Mouse (Mus musculus): ENCODE measurements around the gene Cnot3. TPM values are rescaled to one million over a fixed set of nuclear protein-coding genes. Genes with fewer than 3 reads are reported as not detected.
"Not testable (repeated sequence)": the region's sequence is repeated elsewhere in the genome, so short reads cannot be mapped to it uniquely, and the experiment has no call there.

Cnot3 gene
- polyA plus RNA-seq, 1 experiment from 2014 or later: 51.4 TPM

DNA sequence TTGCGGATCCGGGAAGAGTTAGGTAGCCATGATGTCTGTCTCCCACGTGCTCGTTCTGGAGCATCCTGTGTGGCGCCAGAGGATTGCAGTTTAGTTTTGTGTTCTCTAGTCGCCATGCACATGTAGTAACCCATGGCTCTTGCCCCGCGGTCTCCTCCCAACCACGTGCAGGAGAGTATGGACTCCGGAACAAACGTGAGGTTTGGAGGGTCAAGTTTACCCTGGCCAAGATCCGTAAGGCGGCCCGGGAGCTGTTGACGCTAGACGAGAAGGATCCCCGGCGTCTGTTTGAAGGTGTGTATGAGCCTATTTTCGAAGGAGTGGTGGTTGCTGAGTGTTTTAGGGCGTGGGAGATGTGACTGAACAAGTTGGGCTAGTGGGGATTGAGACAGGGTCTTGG is 59.4 kb downstream of the Cnot3 start:
- under 1% methylated on average over 20 of the region's 20 CpGs for WGBS
- H3K27me3 ChIP-seq: no peaks in the 10 kb centered on the region
- peak overlapping the region; percentile 93 for H3K27ac ChIP-seq
- peaks cover 24% of the 10 kb centered on the region for H3K4me1 ChIP-seq
- peak; percentile 10; the same call in 1 of the 2 replicates for ATAC-seq (ENCODE audit: borderline replicate concordance, extremely low read depth, low FRiP score, low TSS enrichment)
- peak overlapping the region; percentile 82 for H3K4me2 ChIP-seq
- H3K9me3 ChIP-seq: no peaks in the 10 kb centered on the region
- H3K4me3 ChIP-seq: peak overlapping the region; percentile 69
- H3K9ac ChIP-seq: peak overlapping the region; percentile 79
- H3K36me3 ChIP-seq: peaks cover 41% of the 10 kb centered on the region

DNA sequence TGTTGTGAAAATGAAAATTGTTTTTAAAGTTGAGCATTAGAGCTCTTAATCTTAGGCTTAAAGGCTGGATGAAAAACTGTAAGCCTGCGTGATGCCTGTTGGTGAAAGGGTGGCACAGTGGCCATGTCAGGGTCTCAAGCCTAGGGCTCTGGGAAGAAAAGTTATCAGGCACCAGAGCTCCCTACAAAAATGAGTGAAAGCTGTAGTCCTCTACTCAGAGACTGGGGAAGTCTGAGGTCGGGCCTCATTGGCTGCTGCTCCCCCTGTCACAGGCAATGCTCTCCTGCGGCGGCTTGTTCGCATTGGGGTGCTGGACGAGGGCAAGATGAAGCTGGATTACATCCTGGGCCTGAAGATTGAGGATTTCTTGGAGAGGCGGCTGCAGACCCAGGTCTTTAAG is 60.4 kb downstream of the Cnot3 start:
- Histone ChIP-seq H3K4me3 (peak overlapping the region; percentile 69), H3K27ac (peak overlapping the region; percentile 93; the same call in 1 of the 2 replicates)
- ATAC-seq (ENCODE audit: borderline replicate concordance, extremely low read depth, low FRiP score, low TSS enrichment): not testable (repeated sequence)

DNA sequence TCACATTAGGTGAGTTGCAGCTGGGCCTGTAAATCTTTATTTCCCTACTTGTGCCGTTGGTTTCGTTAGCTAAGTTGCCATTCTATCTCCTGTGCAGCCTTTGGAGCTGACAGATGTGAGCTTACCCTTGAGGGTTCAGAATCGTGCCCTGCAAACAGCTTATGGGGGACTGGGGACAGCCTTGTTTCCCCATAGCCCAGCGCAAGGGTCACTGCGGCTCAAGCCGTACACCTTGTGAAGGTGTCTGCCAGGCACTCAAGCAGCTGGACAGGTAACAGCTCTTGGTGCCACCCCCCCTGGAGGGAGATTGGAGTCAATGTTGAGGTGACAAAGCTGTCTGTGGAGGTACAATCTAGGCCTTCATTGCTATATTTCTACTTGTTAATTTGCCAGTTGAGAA is 60.8 kb downstream of the Cnot3 start:
- H3K4me3 ChIP-seq: peak overlapping the region; percentile 69
- no peak for ATAC-seq (ENCODE audit: borderline replicate concordance, extremely low read depth, low FRiP score, low TSS enrichment)
- peaks cover 24% of the 10 kb centered on the region for H3K4me1 ChIP-seq
- H3K4me2 ChIP-seq: peak overlapping the region; percentile 82
- H3K9ac ChIP-seq: peak overlapping the region; percentile 79
- no peaks in the 10 kb centered on the region for H3K27me3 ChIP-seq
- H3K27ac ChIP-seq: no peak overlapping the region
- peaks cover 32% of the 10 kb centered on the region for H3K36me3 ChIP-seq
- H3K9me3 ChIP-seq: no peaks in the 10 kb centered on the region
- 20% methylated on average over 6 of the region's 6 CpGs for WGBS

More for the DNA sequence above, 60.4 kb downstream of the Cnot3 start:
- Histone ChIP-seq H3K4me1 (peaks cover 24% of the 10 kb centered on the region), H3K4me2 (peak overlapping the region; percentile 82), H3K9ac (peak overlapping the region; percentile 79), H3K36me3 (peaks cover 32% of the 10 kb centered on the region)
- not testable (repeated sequence) for H3K9me3 ChIP-seq, H3K27me3 ChIP-seq
- 2% methylated on average over 7 of the region's 7 CpGs for WGBS

DNA sequence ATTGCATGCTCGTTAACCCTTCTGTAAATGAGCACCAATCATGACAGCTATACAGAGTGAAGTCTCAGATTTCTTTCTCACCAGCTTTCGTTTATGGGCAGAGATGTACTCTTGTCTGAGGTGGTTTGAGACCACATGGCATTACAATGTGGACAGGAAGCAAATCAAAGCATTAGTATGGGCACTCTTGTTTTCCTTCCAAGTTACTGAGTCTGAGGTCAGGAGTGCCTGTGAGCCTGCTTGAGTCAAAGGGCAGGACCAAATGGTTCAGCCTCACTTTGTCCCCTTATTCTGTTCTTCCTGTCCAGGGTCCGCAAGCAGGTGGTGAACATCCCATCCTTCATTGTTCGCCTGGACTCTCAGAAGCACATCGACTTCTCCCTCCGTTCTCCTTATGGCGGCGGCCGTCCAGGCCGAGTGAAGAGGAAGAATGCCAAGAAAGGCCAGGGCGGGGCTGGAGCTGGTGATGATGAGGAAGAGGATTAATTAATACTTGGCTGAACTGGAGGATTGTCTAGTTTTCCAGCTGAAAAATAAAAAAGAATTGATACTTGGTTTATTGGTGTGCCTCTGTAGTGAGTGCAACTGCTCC is 61.4 kb downstream of the Cnot3 start:
- H3K9ac ChIP-seq: no peak overlapping the region; the same call in 1 of the 2 replicates
- 43% methylated on average over 11 of the region's 11 CpGs for WGBS
- peak overlapping the region; percentile 82 for H3K4me2 ChIP-seq
- H3K27me3 ChIP-seq: no peaks in the 10 kb centered on the region
- no peaks in the 10 kb centered on the region for H3K9me3 ChIP-seq
- no peak for ATAC-seq (ENCODE audit: borderline replicate concordance, extremely low read depth, low FRiP score, low TSS enrichment)
- H3K4me1 ChIP-seq: peaks cover 24% of the 10 kb centered on the region
- no peak overlapping the region for H3K27ac ChIP-seq
- peak overlapping the region; percentile 69 for H3K4me3 ChIP-seq
- H3K36me3 ChIP-seq: peaks cover 26% of the 10 kb centered on the region

DNA sequence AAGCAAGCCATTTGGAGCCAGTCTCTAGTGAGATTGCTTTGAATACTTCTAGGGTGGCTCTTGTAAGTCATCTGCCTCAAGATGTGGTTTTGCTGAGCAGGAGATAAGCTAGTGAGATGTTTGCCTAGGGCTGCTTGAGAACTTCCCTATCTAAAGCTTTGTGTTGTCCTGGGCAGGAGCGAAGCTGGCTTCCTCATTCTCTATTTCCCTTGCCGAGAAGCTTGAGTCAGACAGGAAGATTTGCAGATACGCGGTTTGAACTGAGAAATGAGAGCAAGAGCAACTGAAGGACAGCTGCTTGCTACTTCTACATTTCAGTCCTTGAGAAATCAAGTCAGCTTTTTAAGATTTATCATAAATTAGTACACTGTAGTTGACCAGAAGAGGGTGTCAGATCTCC is 62.0 kb downstream of the Cnot3 start:
- Histone ChIP-seq H3K4me3 (no peak overlapping the region), H3K9ac (no peak overlapping the region; the same call in 1 of the 2 replicates), H3K4me2 (no peak overlapping the region), H3K9me3 (no peaks in the 10 kb centered on the region), H3K36me3 (peaks cover 23% of the 10 kb centered on the region), H3K27me3 (no peaks in the 10 kb centered on the region), H3K27ac (0 out of 2 replicates have a peak overlapping the region, but pooled peaks have one; percentile 23), H3K4me1 (peaks cover 24% of the 10 kb centered on the region)
- WGBS: 52% methylated on average over 4 of the region's 4 CpGs
- ATAC-seq (ENCODE audit: borderline replicate concordance, extremely low read depth, low FRiP score, low TSS enrichment): no peak

DNA sequence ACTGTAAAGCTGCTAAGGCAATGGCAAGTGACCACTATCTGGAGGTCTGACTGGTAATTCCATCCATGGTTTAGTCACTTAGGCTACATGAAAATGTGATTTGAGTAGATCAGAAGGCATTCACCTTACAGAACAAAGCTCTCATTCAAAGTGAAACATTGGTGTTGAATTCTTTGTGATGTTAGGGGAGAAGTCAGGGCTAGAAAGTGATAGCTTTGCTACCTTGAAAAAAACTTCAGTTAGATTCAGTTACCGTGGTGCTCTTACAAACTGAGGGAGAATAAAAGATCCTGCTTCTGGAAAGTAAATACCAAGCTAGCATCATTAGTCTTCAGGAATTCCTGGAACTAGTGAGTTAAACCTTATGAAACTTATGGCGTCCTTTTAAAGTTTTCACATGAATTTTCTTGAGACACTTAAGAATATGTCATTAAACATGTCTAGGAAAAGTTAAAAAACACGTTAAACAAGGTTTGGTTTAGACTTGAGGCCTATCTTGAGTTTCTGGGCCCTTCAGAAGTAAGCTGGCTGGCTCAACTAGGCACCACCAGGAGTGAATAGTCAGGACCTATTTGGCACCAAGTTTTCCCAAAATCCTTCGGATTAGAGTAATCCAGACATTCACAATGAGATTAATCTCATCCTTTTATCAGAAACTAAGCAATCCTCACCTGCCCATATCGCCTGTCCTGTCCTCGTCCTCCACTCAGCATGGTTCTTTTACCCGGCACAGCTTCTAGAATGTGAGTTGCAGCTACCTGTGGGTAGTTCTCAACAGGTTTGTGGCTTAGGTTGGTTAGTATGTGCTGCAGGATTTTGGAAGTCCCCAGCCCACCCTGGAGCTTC is 62.7 kb downstream of the Cnot3 start:
- WGBS: 38% methylated on average over 7 of the region's 7 CpGs

DNA sequence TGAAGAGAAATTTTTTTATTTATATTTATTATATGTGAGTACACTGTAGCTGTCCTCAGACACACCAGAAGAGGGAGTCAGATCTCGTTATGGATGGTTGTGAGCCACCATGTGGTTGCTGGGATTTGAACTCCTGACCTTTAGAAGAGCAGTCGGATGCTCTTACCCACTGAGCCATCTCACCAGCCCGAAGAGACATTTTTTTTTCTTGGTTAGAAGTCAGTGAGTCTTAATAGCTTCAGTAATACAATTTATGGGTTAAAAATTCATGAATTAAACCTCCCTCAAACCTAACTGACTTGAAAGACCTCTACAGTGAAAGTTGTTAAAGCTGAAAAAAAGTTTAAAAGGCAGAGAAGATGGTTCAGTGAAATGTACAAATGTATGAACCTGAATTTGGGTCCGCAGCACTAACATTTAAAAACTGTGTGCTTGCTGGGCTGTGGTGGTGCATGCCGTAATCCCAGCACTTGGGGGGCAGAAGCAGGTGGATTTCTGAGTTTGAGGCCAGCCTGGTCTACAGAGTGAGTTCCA is 63.4 kb downstream of the Cnot3 start:
- ATAC-seq (ENCODE audit: borderline replicate concordance, extremely low read depth, low FRiP score, low TSS enrichment); H3K27ac ChIP-seq; H3K4me3 ChIP-seq; H3K9me3 ChIP-seq; H3K4me2 ChIP-seq; H3K27me3 ChIP-seq; H3K9ac ChIP-seq: not testable (repeated sequence)
- 32% methylated on average over 5 of the region's 5 CpGs for WGBS
- peaks cover 19% of the 10 kb centered on the region for H3K4me1 ChIP-seq
- H3K36me3 ChIP-seq: peaks cover 23% of the 10 kb centered on the region

More for the DNA sequence above, 62.7 kb downstream of the Cnot3 start:
- Histone ChIP-seq H3K9me3 (no peaks in the 10 kb centered on the region), H3K36me3 (peaks cover 23% of the 10 kb centered on the region), H3K4me2 (no peak overlapping the region), H3K4me1 (peaks cover 24% of the 10 kb centered on the region), H3K9ac (no peak overlapping the region), H3K27me3 (no peaks in the 10 kb centered on the region), H3K4me3 (no peak overlapping the region), H3K27ac (no peak overlapping the region)
- no peak for ATAC-seq (ENCODE audit: borderline replicate concordance, extremely low read depth, low FRiP score, low TSS enrichment)

DNA sequence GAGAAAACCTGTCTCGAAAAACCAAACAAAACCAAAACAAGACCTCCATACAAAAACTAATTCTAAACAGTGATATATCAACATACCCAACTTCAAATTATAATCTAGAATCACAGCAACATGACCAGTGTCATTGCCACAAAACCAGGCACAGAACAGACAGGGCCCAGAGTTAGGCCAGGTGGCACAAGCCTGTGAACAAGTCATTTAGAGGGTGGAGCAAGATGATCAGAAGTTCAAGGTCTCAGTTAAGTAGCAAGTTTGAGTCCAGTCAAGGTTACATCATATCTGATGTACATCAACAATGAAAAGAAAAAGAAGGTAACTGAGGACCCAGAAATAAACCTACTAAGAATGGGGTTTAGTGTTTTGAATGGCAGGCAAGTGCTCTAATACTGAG is 63.9 kb downstream of the Cnot3 start:
- WGBS: 73% methylated on average over 1 of the region's 1 CpGs
- ATAC-seq (ENCODE audit: borderline replicate concordance, extremely low read depth, low FRiP score, low TSS enrichment): no peak
- Histone ChIP-seq H3K27ac (no peak overlapping the region; the same call in 1 of the 2 replicates), H3K4me3 (no peak overlapping the region), H3K9me3 (no peaks in the 10 kb centered on the region), H3K9ac (no peak overlapping the region), H3K4me1 (peaks cover 19% of the 10 kb centered on the region), H3K36me3 (peaks cover 23% of the 10 kb centered on the region), H3K4me2 (no peak overlapping the region), H3K27me3 (no peaks in the 10 kb centered on the region)

Small RNAs within 50 kb of the gene (microRNA-seq; reads per million reads assigned to microRNA genes)
- 2.0 reads per million, percentile 5 among the genes with 10 or more reads in this experiment for gene Mir3572

Other genes with a start within 250 kb of the Cnot3 start
- gene Cacng6, start 221.1 kb upstream of the Cnot3 start, polyA plus RNA-seq (2015; fragmentation: Nextera tagmentation; extraction: Ambion mirVana): 0.30 TPM in 1 of 2 replicates, not detected in the other
- gene Tarm1, start 142.6 kb upstream of the Cnot3 start, polyA plus RNA-seq (2015; fragmentation: Nextera tagmentation; extraction: Ambion mirVana): 0.10 TPM in 1 of 2 replicates, not detected in the other
- 0.10 TPM in 1 of 2 replicates, not detected in the other for gene Oscar, start 29.1 kb upstream of the Cnot3 start, polyA plus RNA-seq (2015; fragmentation: Nextera tagmentation; extraction: Ambion mirVana)
- 479 and 491 TPM in 2 replicates for gene Ndufa3, start 27.9 kb upstream of the Cnot3 start, polyA plus RNA-seq (2015; fragmentation: Nextera tagmentation; extraction: Ambion mirVana)
- gene Tfpt, start 15.3 kb upstream of the Cnot3 start, polyA plus RNA-seq (2015; fragmentation: Nextera tagmentation; extraction: Ambion mirVana): 27.6 and 29.5 TPM in 2 replicates
- 104 and 105 TPM in 2 replicates for gene Prpf31, start 15.3 kb upstream of the Cnot3 start, polyA plus RNA-seq (2015; fragmentation: Nextera tagmentation; extraction: Ambion mirVana)
- gene Leng1, start 20.6 kb downstream of the Cnot3 start, polyA plus RNA-seq (2015; fragmentation: Nextera tagmentation; extraction: Ambion mirVana): 15.0 and 15.8 TPM in 2 replicates
- 21.7 and 25.5 TPM in 2 replicates for gene Tmc4, start 32.3 kb downstream of the Cnot3 start, polyA plus RNA-seq (2015; fragmentation: Nextera tagmentation; extraction: Ambion mirVana)
- 296 and 312 TPM in 2 replicates for gene Tsen34, start 47.6 kb downstream of the Cnot3 start, polyA plus RNA-seq (2015; fragmentation: Nextera tagmentation; extraction: Ambion mirVana)
- gene Mboat7, start 48.3 kb downstream of the Cnot3 start, polyA plus RNA-seq (2015; fragmentation: Nextera tagmentation; extraction: Ambion mirVana): 49.8 and 51.4 TPM in 2 replicates
- 1,380 and 1,502 TPM in 2 replicates for gene Rps9, start 58.7 kb downstream of the Cnot3 start, polyA plus RNA-seq (2015; fragmentation: Nextera tagmentation; extraction: Ambion mirVana)
- gene Pirb, start 75.1 kb downstream of the Cnot3 start, polyA plus RNA-seq (2015; fragmentation: Nextera tagmentation; extraction: Ambion mirVana): 0.72 and 1.4 TPM in 2 replicates
- not detected in 2 replicates for gene Gm15448, start 180.4 kb downstream of the Cnot3 start, polyA plus RNA-seq (2015; fragmentation: Nextera tagmentation; extraction: Ambion mirVana)
- 0.50 and 0.65 TPM in 2 replicates for gene Pira2, start 199.8 kb downstream of the Cnot3 start, polyA plus RNA-seq (2015; fragmentation: Nextera tagmentation; extraction: Ambion mirVana)

Measured in lung, embryonic 15.5 days (tissue).